Mouse (Mus musculus) lung, postnatal 25 days (tissue): ENCODE results near the gene Chn2.

ENCODE experiments used
- DNase-seq: peaks from one replicate; pipeline ENCODE4 v3.0.0; 2022; ENCODE audit warnings: low spot score

Chn2 gene

GRCm38 (mm10) chr6:54341133-54341532, 301.8 kb downstream of the Chn2 start:
- peak; percentile 12 for DNase-seq

- DNase-seq = no peak
Measured at GRCm38 (mm10) chr6:54342223-54342622, 302.9 kb downstream of the Chn2 start.
